Mouse (Mus musculus) forebrain, embryonic 10.5 days (tissue): Measurements from ENCODE around the gene Cfap97d2. TPM values are rescaled to one million over a fixed set of nuclear protein-coding genes. Genes with fewer than 3 reads are reported as not detected.

ENCODE experiments used
- DNase-seq: peaks from one replicate; pipeline ENCODE4 v3.0.0-alpha.2; 2017; ENCODE audit warnings: low spot score; ENCODE audit errors: extremely low spot score
- H3K27ac ChIP-seq: fragments of 300-500 bp; sonication (generic); 2 replicates; pipeline ENCODE4 v1.5.1; 2016; ENCODE audit warnings: mild to moderate bottlenecking
- H3K27me3 ChIP-seq: fragments of 300-500 bp; sonication (generic); 2 replicates; pipeline ENCODE4 v1.6.1; 2016; ENCODE audit warnings: mild to moderate bottlenecking; ENCODE audit not compliant: poor library complexity, severe bottlenecking
- H3K36me3 ChIP-seq: fragments of 300-500 bp; sonication (generic); replicated peaks from 2 replicates; pipeline ENCODE4 v1.6.1; 2016; ENCODE audit warnings: mild to moderate bottlenecking, moderate library complexity
- H3K4me1 ChIP-seq: fragments of 300-500 bp; sonication (generic); 2 replicates; pipeline ENCODE4 v1.6.1; 2016
- H3K4me3 ChIP-seq: fragments of 300-500 bp; sonication (generic); 2 replicates; pipeline ENCODE4 v1.5.1; 2016; ENCODE audit warnings: mild to moderate bottlenecking, moderate library complexity
- H3K9me3 ChIP-seq: fragments of 300-500 bp; sonication (generic); 2 replicates; pipeline ENCODE4 v1.6.1; 2016; ENCODE audit warnings: mild to moderate bottlenecking, moderate library complexity
- WGBS: fragments of 180-500 bp; shearing (Covaris S2); methylation state at CpG from one replicate; pipeline ENCODE4 v1.1.7; 2016; 5-methylcytosine and 5-hydroxymethylcytosine counted together
- polyA plus RNA-seq: library from polyadenylated mRNA; unstranded; fragments of >200 nt; fragmentation: Nextera tagmentation; extraction: Ambion mirVana; gene quantifications from 2 replicates; pipeline ENCODE4 v1.2.1, GENCODE M21; 2016

Cfap97d2 gene
- polyA plus RNA-seq, 1 experiment from 2014 or later: 2.0 TPM

DNA sequence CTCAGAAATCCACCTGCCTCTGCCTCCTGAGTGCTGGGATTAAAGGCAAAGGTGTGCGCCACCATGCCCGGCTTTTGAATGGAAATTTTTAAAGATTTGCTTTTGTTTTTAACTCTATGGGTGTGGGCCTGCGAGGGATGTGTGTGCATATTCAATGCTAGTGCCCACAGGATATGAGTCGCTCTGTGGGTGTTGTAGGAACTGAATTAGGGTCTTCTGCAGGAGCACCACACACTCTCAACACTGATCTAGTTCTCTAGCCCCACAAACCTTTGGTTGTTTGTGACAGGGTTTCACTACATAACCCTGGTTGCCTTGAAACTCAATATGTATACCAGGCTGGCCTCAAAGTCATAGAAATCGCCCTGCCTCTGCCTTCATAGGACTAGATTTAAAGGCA lies 16.4 kb upstream of the Cfap97d2 start:
- WGBS: 92% methylated on average over 5 of the region's 5 CpGs
- H3K27ac ChIP-seq: no peak overlapping the region
- no peak overlapping the region for H3K4me3 ChIP-seq
- H3K27me3 ChIP-seq: no peaks in the 10 kb centered on the region
- H3K9me3 ChIP-seq: peaks cover 4% of the 10 kb centered on the region; the same call in 1 of the 2 replicates
- no peak for DNase-seq
- no peaks in the 10 kb centered on the region for H3K36me3 ChIP-seq
- peaks cover 16% of the 10 kb centered on the region for H3K4me1 ChIP-seq

- peaks cover 3% of the 10 kb centered on the region; the same call in 1 of the 2 replicates for H3K9me3 ChIP-seq
- H3K27ac ChIP-seq: no peak overlapping the region
- no peaks in the 10 kb centered on the region for H3K27me3 ChIP-seq
- H3K36me3 ChIP-seq: no peaks in the 10 kb centered on the region
- no peak overlapping the region for H3K4me3 ChIP-seq
- peaks cover 34% of the 10 kb centered on the region for H3K4me1 ChIP-seq
- no peak for DNase-seq
- 58% methylated on average over 10 of the region's 10 CpGs for WGBS
These were observed 13.2 kb upstream of the Cfap97d2 start for GRCm38 (mm10) chr8:13692302-13693066.

GRCm38 (mm10) chr8:13694735-13695134 lies 11.0 kb upstream of the Cfap97d2 start:
- Histone ChIP-seq H3K36me3 (no peaks in the 10 kb centered on the region), H3K27ac (no peak overlapping the region), H3K4me1 (peaks cover 27% of the 10 kb centered on the region), H3K4me3 (no peak overlapping the region), H3K27me3 (no peaks in the 10 kb centered on the region), H3K9me3 (no peaks in the 10 kb centered on the region)
- no peak for DNase-seq
- 83% methylated on average over 12 of the region's 12 CpGs for WGBS

DNA sequence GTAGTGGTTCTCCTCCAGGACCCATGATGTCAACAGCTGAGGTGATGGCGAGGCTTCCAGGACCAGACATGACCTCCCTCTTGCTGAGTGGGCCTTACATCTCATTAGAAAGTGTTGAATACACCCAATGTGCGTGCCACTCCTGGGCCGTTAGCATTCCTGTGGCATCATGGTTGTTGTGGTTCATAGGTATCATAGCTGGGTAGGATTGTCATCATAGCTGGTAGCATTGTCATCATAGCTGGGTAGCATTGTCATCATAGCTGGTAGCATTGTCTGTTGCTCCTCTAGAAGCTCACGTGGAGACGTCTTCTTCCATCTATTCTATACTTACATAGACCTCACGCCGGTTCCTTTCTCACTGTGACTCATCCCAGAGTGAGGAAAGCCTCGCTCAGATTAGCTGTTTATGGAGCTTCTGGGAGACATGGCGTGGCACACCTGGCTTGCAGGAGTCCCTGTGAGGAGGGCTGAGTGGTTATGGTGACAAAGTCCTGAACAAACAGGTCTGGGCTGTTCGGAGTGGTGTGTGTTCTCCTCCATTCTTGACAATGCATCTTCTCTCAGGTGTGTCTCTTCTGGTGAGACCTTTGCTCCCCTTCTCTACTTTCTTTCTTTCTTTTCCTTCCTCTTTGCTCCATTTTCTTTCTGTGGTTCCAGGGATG lies 10.4 kb upstream of the Cfap97d2 start:
- Histone ChIP-seq H3K36me3 (no peaks in the 10 kb centered on the region), H3K4me1 (peaks cover 27% of the 10 kb centered on the region), H3K9me3 (no peaks in the 10 kb centered on the region), H3K27ac (no peak overlapping the region), H3K4me3 (no peak overlapping the region), H3K27me3 (no peaks in the 10 kb centered on the region)
- no peak for DNase-seq
- WGBS: 93% methylated on average over 10 of the region's 10 CpGs

DNA sequence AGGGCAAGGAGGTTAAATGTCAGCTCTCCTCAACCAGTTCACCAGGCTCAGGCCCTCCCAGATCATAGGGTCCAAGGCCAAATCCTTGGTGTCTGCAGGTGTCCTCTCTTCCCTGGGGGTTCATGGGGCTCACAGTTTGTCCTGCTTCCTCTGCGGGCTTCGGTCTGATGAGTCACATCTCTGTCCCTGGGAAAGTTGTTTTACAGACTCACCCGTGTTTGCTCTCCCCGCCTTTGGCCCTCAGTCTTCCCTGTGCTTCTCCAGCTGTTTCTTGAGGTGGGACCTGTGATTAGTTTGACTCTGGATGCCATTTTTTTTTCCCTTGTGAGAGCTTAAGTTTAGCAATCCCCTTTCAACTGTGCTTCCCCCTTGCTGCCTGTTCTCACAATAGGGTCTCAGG lies 9.5 kb upstream of the Cfap97d2 start:
- DNase-seq: no peak
- 85% methylated on average over 4 of the region's 4 CpGs for WGBS
- no peaks in the 10 kb centered on the region for H3K36me3 ChIP-seq
- peak overlapping the region; percentile 66 for H3K27ac ChIP-seq
- H3K4me3 ChIP-seq: no peak overlapping the region
- no peaks in the 10 kb centered on the region for H3K9me3 ChIP-seq
- peaks cover 27% of the 10 kb centered on the region for H3K4me1 ChIP-seq
- H3K27me3 ChIP-seq: no peaks in the 10 kb centered on the region

DNA sequence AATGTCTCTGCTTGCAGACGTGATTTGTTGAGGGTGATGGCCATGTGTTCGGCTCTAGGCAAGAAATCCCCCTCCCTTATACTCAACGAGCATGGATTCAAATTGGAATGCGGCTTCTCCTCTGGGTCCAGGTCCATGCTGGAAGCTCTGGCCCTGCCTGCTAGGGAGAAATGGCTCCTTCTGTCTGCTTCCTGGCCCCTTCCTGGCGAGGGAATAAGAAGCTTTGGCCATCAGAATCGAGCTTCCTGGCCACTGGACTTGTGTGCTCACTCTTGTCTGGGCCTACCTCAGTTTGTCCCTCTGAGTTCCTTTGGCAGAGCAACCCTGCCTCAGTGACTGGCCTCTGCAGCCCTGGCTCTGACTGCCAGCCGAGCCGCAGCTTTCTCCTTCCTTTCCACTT lies 8.5 kb upstream of the Cfap97d2 start:
- 81% methylated on average over 8 of the region's 8 CpGs for WGBS
- H3K27ac ChIP-seq: peak overlapping the region; percentile 66; the same call in 1 of the 2 replicates
- no peaks in the 10 kb centered on the region for H3K27me3 ChIP-seq
- no peaks in the 10 kb centered on the region for H3K9me3 ChIP-seq
- no peak overlapping the region for H3K4me3 ChIP-seq
- DNase-seq: no peak
- peaks cover 27% of the 10 kb centered on the region for H3K4me1 ChIP-seq
- no peaks in the 10 kb centered on the region for H3K36me3 ChIP-seq

DNA sequence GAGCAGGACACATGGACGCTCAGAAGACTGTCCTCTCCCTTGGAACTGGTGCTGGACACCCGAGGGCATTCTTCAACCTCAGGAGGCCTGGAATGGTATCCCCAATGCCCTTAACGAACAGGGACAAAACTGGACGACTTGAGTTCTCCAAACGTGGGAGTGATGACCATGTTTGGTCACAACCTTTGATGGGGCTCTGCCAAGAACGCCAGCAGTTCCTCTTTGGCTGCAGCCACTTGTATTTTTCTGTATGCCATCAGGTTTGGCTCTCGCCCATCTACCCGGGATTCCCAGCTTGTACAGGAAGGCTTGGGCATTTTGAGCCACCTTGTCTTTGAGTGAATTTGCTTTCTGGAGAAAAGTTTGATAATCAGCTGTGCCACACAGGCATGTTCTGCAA lies 8.0 kb upstream of the Cfap97d2 start:
- Histone ChIP-seq H3K4me3 (no peak overlapping the region), H3K27me3 (no peaks in the 10 kb centered on the region), H3K9me3 (no peaks in the 10 kb centered on the region), H3K36me3 (no peaks in the 10 kb centered on the region), H3K4me1 (peaks cover 25% of the 10 kb centered on the region), H3K27ac (0 out of 2 replicates have a peak overlapping the region, but pooled peaks have one; percentile 66)
- WGBS: 87% methylated on average over 8 of the region's 8 CpGs
- DNase-seq: no peak

- Histone ChIP-seq H3K4me1 (peaks cover 27% of the 10 kb centered on the region), H3K9me3 (no peaks in the 10 kb centered on the region), H3K27me3 (no peaks in the 10 kb centered on the region), H3K4me3 (no peak overlapping the region), H3K36me3 (no peaks in the 10 kb centered on the region), H3K27ac (no peak overlapping the region)
- DNase-seq: no peak
- 90% methylated on average over 3 of the region's 3 CpGs for WGBS
These were observed 7.4 kb upstream of the Cfap97d2 start for GRCm38 (mm10) chr8:13698281-13698680.

DNA sequence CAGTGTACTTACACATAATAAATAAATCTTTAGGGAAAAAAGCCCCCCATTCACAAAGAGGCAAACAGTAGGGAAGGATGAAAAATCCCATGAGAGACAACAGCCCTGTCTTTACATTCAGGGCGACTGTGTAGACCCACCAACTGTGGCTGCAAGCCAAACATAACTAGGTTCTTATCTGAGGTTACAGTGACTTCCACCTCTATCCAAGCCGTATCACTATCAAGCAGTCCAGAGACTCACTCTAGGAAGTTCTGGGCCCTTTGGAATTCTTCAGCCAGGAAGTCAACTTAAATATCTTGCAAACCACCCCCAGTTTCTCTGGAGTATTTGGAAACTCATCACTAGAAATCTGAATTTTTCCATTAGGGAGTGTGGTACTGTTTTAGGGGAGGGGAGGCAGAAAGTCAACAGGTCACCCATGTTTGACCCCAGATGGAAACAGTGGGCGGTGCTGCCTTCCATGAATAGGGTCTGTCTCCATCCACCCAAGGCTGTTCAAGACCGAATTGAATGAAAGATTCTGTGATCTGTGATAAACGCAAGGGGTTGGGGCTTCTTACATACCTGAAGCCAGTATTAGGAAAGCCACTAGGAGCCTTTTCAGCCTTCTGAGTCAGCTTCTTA lies 6.3 kb upstream of the Cfap97d2 start:
- Histone ChIP-seq H3K4me3 (no peak overlapping the region), H3K27me3 (no peaks in the 10 kb centered on the region), H3K27ac (no peak overlapping the region), H3K4me1 (peaks cover 25% of the 10 kb centered on the region), H3K36me3 (no peaks in the 10 kb centered on the region), H3K9me3 (no peaks in the 10 kb centered on the region)
- 73% methylated on average over 5 of the region's 5 CpGs for WGBS
- DNase-seq: no peak

DNA sequence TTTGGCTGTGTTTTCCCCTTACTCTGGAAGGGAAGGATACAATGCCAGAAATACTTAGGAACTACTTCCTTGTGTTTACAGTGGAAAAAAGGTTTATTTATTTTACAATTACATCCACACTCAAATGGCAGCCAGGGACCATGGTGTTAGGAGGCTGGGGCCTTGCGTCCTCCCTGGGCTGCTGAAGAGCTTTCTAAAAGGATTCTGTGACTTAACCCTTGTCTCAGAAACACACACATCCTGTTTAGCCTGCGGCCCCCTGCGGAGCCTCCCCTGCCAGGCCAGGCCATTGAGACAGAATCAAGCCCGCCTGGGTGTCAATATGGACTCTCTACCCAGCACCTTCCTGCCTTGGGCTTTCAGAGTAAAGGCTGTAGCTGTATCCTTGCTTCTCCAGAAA lies 2.9 kb upstream of the Cfap97d2 start:
- Histone ChIP-seq H3K27me3 (no peaks in the 10 kb centered on the region), H3K4me1 (peaks cover 25% of the 10 kb centered on the region), H3K9me3 (no peaks in the 10 kb centered on the region), H3K4me3 (no peak overlapping the region), H3K27ac (no peak overlapping the region; the same call in none of the 2 replicates), H3K36me3 (no peaks in the 10 kb centered on the region)
- no peak for DNase-seq
- WGBS: 53% methylated on average over 4 of the region's 4 CpGs

- H3K27ac ChIP-seq: no peak overlapping the region
- no peaks in the 10 kb centered on the region for H3K36me3 ChIP-seq
- peaks cover 25% of the 10 kb centered on the region for H3K4me1 ChIP-seq
- no peak for DNase-seq
- 91% methylated on average over 6 of the region's 6 CpGs for WGBS
- H3K27me3 ChIP-seq: no peaks in the 10 kb centered on the region
- no peak overlapping the region for H3K4me3 ChIP-seq
- H3K9me3 ChIP-seq: peaks cover 2% of the 10 kb centered on the region; the same call in 1 of the 2 replicates
These were observed 1.9 kb upstream of the Cfap97d2 start for GRCm38 (mm10) chr8:13703756-13704155.

DNA sequence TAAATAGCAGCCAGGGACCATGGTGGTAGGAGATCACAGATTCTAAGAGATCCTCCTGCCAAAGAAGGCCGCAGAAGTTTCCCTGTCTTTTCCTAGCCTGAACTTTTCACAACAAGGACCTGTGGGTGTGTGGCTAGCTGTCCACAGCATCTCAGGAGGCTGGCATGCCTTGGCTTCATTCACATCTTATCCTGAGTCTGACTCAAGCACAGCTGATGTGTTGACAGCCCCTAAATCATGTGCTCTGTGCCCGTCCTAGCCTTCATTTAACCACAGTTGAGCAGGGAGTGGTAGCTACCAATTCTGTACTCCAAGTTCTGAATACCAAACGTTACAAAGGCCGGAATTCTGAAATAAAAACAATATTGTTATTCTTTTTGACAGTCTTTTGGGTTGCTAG lies 1.4 kb upstream of the Cfap97d2 start:
- Histone ChIP-seq H3K36me3 (no peaks in the 10 kb centered on the region), H3K4me1 (peaks cover 25% of the 10 kb centered on the region), H3K9me3 (peaks cover 5% of the 10 kb centered on the region; the same call in 1 of the 2 replicates), H3K4me3 (no peak overlapping the region), H3K27me3 (no peaks in the 10 kb centered on the region), H3K27ac (no peak overlapping the region)
- 91% methylated on average over 4 of the region's 4 CpGs for WGBS
- no peak for DNase-seq

DNA sequence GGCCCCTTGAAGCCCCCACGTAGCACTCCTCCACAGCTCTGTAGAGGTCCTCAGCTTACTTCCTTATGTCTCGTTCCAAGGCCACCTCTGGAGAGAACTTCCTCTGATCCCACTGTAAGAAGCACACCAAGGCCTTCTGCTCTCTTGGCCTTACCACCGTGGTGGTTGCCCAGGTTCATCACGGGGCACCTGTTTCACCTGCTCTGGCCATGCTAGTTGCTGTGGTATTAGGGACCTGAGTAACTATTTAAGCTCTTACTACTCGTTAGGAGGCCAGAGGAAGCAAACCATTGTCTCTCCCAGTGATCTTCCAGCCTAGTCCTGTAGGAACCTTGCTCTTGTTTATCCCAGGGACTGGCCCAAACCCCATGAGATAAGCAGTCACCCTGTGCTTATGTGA lies 1.2 kb downstream of the Cfap97d2 start:
- H3K9me3 ChIP-seq: peaks cover 5% of the 10 kb centered on the region; the same call in 1 of the 2 replicates
- DNase-seq: no peak
- 0 out of 2 replicates have a peak overlapping the region, but pooled peaks have one; percentile 85 for H3K27ac ChIP-seq
- 90% methylated on average over 5 of the region's 5 CpGs for WGBS
- H3K4me1 ChIP-seq: peaks cover 25% of the 10 kb centered on the region
- no peaks in the 10 kb centered on the region for H3K36me3 ChIP-seq
- H3K27me3 ChIP-seq: no peaks in the 10 kb centered on the region
- no peak overlapping the region for H3K4me3 ChIP-seq
